Mouse (Mus musculus) midbrain, embryonic 12.5 days (tissue): ENCODE data around the gene 1700020N01Rik. TPM values are rescaled to one million over a fixed set of nuclear protein-coding genes. Genes with fewer than 3 reads are reported as not detected.

ENCODE experiments used
- ATAC-seq: fragments of 200-750 bp; cut with Nextera tagmentation; 2 replicates; pipeline ENCODE4 v1.8.0; 2017; ENCODE audit warnings: low read depth, moderate TSS enrichment, moderate library complexity; ENCODE audit not compliant: low FRiP score
- H3K27ac ChIP-seq: fragments of 300-500 bp; sonication (generic); replicated peaks from 2 replicates; pipeline ENCODE4 v1.5.1; 2016; ENCODE audit warnings: mild to moderate bottlenecking
- H3K27me3 ChIP-seq: fragments of 300-500 bp; sonication (generic); 2 replicates; pipeline ENCODE4 v1.6.1; 2016; ENCODE audit warnings: mild to moderate bottlenecking
- H3K36me3 ChIP-seq: fragments of 300-500 bp; sonication (generic); 2 replicates; pipeline ENCODE4 v1.6.1; 2016
- H3K4me1 ChIP-seq: fragments of 300-500 bp; sonication (generic); 2 replicates; pipeline ENCODE4 v1.6.1; 2016
- H3K4me2 ChIP-seq: fragments of 300-500 bp; sonication (generic); replicated peaks from 2 replicates; pipeline ENCODE4 v1.6.1; 2016; ENCODE audit warnings: mild to moderate bottlenecking, moderate library complexity
- H3K4me3 ChIP-seq: fragments of 300-500 bp; sonication (generic); 2 replicates; pipeline ENCODE4 v1.5.1; 2016; ENCODE audit warnings: mild to moderate bottlenecking
- H3K9ac ChIP-seq: fragments of 300-500 bp; sonication (generic); replicated peaks from 2 replicates; pipeline ENCODE4 v1.6.1; 2016; ENCODE audit warnings: mild to moderate bottlenecking, moderate library complexity
- H3K9me3 ChIP-seq: fragments of 300-500 bp; sonication (generic); 2 replicates; pipeline ENCODE4 v1.6.1; 2016; ENCODE audit warnings: mild to moderate bottlenecking
- WGBS: fragments of 180-500 bp; shearing (Covaris S2); methylation state at CpG from one replicate; pipeline ENCODE4 v1.1.7; 2016; 5-methylcytosine and 5-hydroxymethylcytosine counted together
- polyA plus RNA-seq: library from polyadenylated mRNA; unstranded; fragments of >200 nt; fragmentation: Nextera tagmentation; extraction: Ambion mirVana; gene quantifications from 2 replicates; pipeline ENCODE4 v1.2.1, GENCODE M21; 2016

Gene 1700020N01Rik
- not detected in 2 replicates for polyA plus RNA-seq

DNA sequence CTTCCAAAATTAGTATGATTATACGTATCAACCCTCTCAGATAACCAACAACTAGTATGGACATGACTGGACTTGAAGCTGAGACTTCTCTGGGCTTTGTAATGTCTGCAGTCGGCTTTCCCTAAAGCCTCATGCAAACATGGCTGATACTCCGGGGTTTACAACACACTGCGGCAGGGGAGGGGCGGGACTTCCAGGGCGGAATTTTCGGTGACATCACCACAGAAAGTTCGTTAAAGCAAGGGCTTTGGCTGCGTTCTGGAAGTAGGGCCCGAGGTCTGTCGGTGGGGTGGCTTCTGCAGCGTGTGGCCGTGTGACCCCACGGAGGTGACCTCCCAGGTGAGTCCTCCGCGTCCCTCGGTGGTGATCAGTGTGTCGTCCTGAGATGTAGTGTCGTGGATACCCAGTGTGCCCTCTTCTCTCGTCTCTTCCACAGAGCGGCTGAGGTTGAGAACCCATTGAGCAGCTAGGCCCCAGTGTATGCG lies at the start of gene 1700020N01Rik:
TSS of gene 1700020N01Rik (plus strand) at position 250 of the 485 bp plus-strand sequence.
- no peaks in the 10 kb centered on the region for H3K27me3 ChIP-seq
- H3K9me3 ChIP-seq: no peaks in the 10 kb centered on the region
- WGBS: 96% methylated on average over 22 of the region's 22 CpGs
- no peak for ATAC-seq
- no peak within 1 kb of the TSS for H3K9ac ChIP-seq
- H3K4me2 ChIP-seq: no peak within 1 kb of the TSS
- H3K4me1 ChIP-seq: no peaks in the 10 kb centered on the region
- H3K36me3 ChIP-seq: no peaks in the 10 kb centered on the region
- no peak within 1 kb of the TSS for H3K4me3 ChIP-seq
- H3K27ac ChIP-seq: no peak within 1 kb of the TSS

DNA sequence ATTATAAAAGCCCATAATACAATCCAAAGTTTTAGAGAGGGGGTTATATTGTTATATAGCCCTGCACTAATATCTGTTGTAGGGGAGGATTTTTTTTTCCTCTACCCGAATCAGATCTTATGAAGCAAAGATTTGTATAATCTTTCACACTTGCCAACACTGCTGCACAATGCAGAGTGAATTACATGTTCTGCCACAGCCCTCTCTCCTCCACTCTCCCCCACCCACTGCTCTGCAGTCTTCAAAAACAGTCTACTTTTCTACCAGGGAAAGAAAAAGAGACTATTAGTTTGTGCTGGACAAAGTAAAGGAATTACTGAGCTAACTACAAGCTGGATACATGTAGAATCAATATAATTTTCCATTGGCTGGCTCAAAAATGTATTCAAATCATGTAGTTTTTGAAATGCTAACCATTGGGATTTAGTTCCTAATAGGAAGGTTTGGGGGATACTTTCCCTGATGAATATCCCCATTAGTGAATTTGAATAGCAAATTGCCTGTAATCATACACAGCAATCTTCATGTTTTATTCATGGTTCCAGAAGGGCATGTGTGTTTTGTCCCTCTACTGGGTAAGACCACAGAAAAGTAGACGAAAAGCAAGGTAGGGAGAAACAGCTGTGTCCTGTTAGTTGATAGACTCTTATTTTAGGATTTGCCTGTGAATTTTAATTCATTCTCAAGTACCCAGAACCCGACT lies 49.2 kb upstream of the 1700020N01Rik start:
- Histone ChIP-seq H3K4me1 (peaks cover 12% of the 10 kb centered on the region; the same call in 1 of the 2 replicates), H3K4me3 (no peak overlapping the region), H3K36me3 (no peaks in the 10 kb centered on the region), H3K27me3 (no peaks in the 10 kb centered on the region), H3K27ac (no peak overlapping the region), H3K9me3 (no peaks in the 10 kb centered on the region), H3K4me2 (no peak overlapping the region), H3K9ac (no peak overlapping the region)
- WGBS: 49% methylated on average over 3 of the region's 3 CpGs
- no peak for ATAC-seq

DNA sequence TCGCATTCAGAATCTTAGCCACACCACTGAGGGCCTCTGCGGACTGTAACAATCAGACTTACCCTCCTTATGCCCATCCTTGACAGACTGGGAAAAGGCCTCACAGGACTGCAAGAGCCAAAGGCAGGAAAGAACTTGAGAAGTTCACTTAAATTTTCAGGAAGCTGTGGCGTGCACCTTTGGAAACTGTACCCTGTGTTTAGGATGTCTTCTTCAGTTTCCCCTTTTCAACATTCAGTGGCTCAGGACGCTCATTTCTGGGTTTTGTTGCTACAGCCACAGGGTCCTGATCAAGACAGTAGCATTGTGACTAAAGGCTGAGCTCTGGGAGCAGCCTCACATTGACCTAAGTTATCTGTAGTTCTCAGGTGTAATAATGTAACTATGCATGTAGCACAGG lies 48.2 kb upstream of the 1700020N01Rik start:
- H3K36me3 ChIP-seq: no peaks in the 10 kb centered on the region
- no peak overlapping the region for H3K27ac ChIP-seq
- H3K4me1 ChIP-seq: peaks cover 12% of the 10 kb centered on the region; the same call in 1 of the 2 replicates
- no peak overlapping the region for H3K9ac ChIP-seq
- H3K27me3 ChIP-seq: no peaks in the 10 kb centered on the region
- no peak for ATAC-seq
- H3K4me2 ChIP-seq: no peak overlapping the region
- WGBS: 86% methylated on average over 4 of the region's 4 CpGs
- H3K4me3 ChIP-seq: no peak overlapping the region
- no peaks in the 10 kb centered on the region for H3K9me3 ChIP-seq

DNA sequence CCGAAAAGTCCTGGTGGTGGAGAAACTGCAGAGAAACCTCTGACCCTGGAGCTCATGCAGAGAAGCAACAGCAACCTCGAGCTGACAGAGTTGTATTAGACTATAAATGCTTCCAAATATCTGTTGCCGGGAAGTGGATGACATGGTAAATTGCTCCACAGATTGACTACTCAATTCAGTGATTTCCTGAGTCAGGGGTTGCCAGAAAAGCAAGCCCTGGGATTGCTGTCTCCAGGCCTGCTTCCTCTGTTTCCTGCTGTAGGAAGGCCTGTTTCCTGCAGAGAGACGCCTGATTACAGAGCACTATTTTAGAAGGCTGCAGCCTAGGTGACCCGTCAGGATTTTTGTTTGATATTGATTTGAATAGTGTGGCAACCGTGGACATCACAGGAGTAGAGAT lies 47.5 kb upstream of the 1700020N01Rik start:
- Histone ChIP-seq H3K9me3 (no peaks in the 10 kb centered on the region), H3K27ac (no peak overlapping the region), H3K4me1 (peaks cover 12% of the 10 kb centered on the region; the same call in 1 of the 2 replicates), H3K4me2 (no peak overlapping the region), H3K27me3 (no peaks in the 10 kb centered on the region), H3K4me3 (no peak overlapping the region), H3K36me3 (no peaks in the 10 kb centered on the region), H3K9ac (no peak overlapping the region)
- no peak for ATAC-seq
- WGBS: 45% methylated on average over 6 of the region's 6 CpGs

DNA sequence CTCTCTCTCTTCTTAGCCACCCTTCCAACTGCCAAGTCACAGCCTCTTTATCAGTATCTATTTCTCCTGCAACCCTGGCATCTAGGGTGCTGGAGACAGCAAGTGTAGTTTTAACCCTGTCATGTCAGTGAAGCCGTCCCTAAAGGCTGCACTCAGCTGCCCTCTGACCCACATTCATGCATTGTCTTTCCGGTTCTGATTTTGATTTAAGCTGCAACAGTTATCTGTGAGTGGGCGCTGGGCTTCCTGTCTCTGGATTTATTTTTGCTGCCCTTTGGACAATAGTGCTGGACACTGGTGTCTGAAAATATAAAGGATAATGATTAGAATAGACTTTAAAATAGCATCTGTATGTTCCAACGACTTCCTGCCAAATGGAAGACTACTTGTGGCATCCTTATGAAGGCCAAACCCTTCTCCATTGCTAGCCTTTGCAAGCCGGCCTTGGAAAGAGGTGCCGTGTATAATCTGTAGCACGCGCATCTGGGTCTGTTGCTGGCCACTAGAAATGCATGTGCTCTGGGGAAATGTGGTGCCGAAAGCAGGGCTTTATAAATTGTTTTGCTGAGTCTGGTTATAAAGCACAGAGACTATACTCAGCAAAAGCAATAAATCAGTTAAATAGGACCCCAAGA lies 44.0 kb upstream of the 1700020N01Rik start:
- WGBS: 76% methylated on average over 9 of the region's 9 CpGs
- H3K4me3 ChIP-seq: no peak overlapping the region
- H3K4me2 ChIP-seq: no peak overlapping the region
- no peaks in the 10 kb centered on the region for H3K36me3 ChIP-seq
- peaks cover 7% of the 10 kb centered on the region; the same call in 1 of the 2 replicates for H3K4me1 ChIP-seq
- H3K27me3 ChIP-seq: no peaks in the 10 kb centered on the region
- H3K27ac ChIP-seq: no peak overlapping the region
- no peak overlapping the region for H3K9ac ChIP-seq
- ATAC-seq: no peak
- H3K9me3 ChIP-seq: no peaks in the 10 kb centered on the region

DNA sequence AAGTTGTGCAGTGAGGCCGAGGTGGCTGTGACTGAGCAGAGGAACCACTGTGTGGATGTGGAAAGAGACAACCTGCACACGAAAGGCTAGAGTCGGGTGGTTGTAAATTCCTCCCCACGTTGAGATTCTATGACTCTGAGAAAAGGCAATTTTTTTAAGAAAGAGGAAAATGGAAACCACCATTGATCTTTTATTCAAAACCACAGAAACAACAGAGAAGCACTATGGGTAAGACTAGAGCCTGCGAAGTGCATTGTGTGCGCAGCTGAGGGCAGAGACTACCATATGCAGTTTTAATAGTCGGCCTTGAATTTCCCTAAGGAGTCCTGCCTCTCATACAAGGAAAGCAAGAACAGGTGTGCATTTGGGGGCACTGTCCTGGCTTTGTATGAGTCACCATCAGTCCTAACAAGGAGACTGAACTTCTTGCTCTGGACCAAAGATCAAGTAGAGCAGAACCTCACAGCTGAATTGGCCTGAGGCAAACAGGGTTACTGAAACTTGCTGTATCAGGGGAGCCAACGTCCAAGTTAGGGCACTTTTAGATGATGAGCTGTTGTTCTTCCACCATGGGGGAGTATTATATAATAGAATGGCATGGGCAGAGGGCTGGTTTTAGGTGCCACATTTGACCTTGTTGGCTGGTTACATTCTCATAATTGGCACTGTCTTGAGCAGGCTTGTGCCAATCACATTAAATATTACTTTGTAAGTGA lies 39.8 kb upstream of the 1700020N01Rik start:
- H3K9ac ChIP-seq: no peak overlapping the region
- H3K27ac ChIP-seq: no peak overlapping the region
- no peaks in the 10 kb centered on the region for H3K9me3 ChIP-seq
- no peak overlapping the region for H3K4me2 ChIP-seq
- WGBS: 90% methylated on average over 8 of the region's 8 CpGs
- H3K36me3 ChIP-seq: no peaks in the 10 kb centered on the region
- H3K27me3 ChIP-seq: no peaks in the 10 kb centered on the region
- no peak overlapping the region for H3K4me3 ChIP-seq
- no peak for ATAC-seq
- no peaks in the 10 kb centered on the region for H3K4me1 ChIP-seq

DNA sequence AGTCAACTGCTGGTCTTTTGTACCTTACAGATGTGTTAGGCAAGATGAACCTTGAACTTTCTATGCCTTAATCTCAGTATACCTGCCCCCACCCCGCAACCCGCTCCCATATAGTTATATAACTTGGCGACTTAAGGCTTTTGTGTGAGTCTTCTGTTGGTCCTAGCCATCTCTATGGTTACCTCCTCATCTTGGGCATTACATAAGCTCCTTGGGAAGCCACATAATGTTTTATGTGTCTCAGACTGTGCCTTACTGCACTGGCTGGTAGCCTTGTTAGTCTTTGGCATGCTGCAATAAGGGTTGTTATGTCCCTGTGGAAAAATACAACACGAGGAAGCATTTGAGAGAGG lies 39.3 kb upstream of the 1700020N01Rik start:
- H3K27me3 ChIP-seq: no peaks in the 10 kb centered on the region
- 95% methylated on average over 4 of the region's 4 CpGs for WGBS
- no peak for ATAC-seq

DNA sequence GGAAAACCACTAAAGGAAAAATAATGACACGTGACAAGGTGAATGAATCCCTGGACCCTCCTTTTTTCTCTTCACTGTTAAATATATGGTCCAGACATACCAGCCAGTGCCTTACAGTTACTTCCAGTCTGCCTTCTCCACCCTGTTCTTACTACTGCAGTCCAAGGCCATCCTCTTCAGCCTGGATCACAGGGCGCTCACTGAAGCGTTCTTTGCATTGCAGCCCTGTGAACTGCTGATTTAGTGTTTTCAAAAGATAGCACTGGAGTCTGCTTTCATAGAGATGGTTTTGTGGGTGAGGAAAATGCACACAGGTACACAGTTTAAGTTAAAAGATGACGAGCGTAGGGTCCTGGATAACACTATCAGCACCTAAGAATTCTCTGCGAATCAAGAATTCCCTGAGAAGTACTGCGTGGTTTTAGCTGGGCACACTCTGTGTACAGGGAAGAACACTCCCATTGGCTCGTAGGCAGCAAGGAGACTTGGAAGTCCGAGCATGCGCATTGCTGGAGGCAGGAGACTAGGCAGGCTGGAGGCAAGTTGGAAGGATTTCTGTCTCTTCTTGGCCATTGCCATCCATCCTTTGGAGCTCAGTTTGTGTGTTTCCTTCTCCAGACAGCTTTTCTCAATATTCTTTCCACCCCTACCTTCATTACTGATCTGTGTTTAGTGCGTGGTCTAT lies 37.9 kb upstream of the 1700020N01Rik start:
- Histone ChIP-seq H3K27ac (no peak overlapping the region), H3K36me3 (no peaks in the 10 kb centered on the region), H3K4me3 (no peak overlapping the region), H3K9ac (no peak overlapping the region), H3K9me3 (no peaks in the 10 kb centered on the region), H3K4me2 (no peak overlapping the region), H3K4me1 (no peaks in the 10 kb centered on the region; the same call in 1 of the 2 replicates), H3K27me3 (no peaks in the 10 kb centered on the region)
- 80% methylated on average over 11 of the region's 11 CpGs for WGBS
- no peak for ATAC-seq

More for the DNA sequence above, 39.3 kb upstream of the 1700020N01Rik start:
- H3K9ac ChIP-seq: no peak overlapping the region
- H3K27ac ChIP-seq: no peak overlapping the region
- no peak overlapping the region for H3K4me2 ChIP-seq
- H3K4me3 ChIP-seq: no peak overlapping the region
- no peaks in the 10 kb centered on the region for H3K36me3 ChIP-seq
- no peaks in the 10 kb centered on the region for H3K9me3 ChIP-seq
- no peaks in the 10 kb centered on the region; the same call in 1 of the 2 replicates for H3K4me1 ChIP-seq

DNA sequence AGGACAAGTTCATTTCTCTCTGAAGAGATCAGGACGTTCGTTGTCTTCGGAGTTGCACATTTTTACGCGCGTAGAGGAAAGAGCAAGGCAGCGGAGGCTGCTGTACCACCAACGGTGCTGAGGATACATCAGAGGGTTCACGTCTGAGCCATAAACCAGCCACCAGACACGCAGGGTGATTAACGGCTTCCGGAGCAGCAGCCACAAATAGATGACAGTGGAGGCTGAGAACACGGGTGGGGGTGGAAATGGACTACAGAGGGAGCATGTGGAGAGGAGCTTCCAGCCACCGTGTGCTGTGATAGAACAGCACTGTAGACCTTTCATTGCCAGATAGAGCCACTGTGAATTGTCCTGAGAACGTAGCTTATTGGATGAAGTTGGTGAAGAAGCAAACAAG lies 33.2 kb upstream of the 1700020N01Rik start:
- H3K27me3 ChIP-seq: no peaks in the 10 kb centered on the region
- no peak overlapping the region for H3K4me3 ChIP-seq
- no peak overlapping the region for H3K27ac ChIP-seq
- H3K9ac ChIP-seq: no peak overlapping the region
- H3K36me3 ChIP-seq: no peaks in the 10 kb centered on the region
- H3K4me1 ChIP-seq: no peaks in the 10 kb centered on the region; the same call in 1 of the 2 replicates
- no peak for ATAC-seq
- H3K9me3 ChIP-seq: no peaks in the 10 kb centered on the region
- H3K4me2 ChIP-seq: no peak overlapping the region
- 85% methylated on average over 15 of the region's 15 CpGs for WGBS

DNA sequence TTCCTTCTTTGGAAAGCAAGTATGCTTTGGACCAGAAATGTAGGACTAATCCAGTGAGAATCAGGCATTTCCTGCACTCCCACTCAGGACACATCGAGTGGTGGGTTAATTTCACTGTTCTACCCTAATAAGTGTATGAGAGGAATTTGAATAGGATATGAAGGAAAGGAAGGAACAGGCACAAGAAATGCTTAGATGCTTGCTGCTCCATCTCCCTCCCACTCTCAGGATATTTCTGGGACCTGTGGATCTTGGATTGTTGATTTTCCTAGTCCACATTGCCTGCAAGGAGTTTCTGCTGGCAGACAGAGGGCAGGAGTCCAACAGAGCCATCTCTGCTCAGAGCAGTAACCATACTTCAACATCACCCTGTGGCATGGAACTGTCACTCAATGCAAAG lies 31.8 kb upstream of the 1700020N01Rik start:
- ATAC-seq: no peak
- Histone ChIP-seq H3K9me3 (no peaks in the 10 kb centered on the region), H3K27me3 (no peaks in the 10 kb centered on the region), H3K4me2 (no peak overlapping the region), H3K9ac (no peak overlapping the region), H3K4me1 (no peaks in the 10 kb centered on the region; the same call in 1 of the 2 replicates), H3K36me3 (no peaks in the 10 kb centered on the region), H3K27ac (no peak overlapping the region), H3K4me3 (no peak overlapping the region)
- WGBS: 79% methylated on average over 1 of the region's 1 CpGs

DNA sequence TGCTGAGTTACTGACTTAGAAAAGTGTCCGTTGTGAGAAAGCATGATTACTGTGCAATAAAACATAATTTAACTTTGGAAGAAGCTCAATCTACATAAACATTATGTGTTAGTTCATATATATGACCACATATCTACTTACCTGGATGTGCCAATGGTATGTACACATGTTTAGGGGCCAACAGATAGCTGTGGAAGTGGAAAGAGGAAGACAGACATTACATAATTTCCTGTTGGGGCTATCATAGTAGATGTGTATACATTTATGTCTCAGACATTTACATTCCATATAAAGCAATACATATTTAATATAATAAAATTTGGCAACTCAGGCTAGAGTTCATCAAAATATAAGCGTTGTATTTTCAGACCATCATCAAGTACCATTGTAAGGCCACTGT lies 29.5 kb upstream of the 1700020N01Rik start:
- Histone ChIP-seq H3K36me3 (no peaks in the 10 kb centered on the region), H3K4me3 (no peak overlapping the region), H3K27ac (no peak overlapping the region), H3K4me2 (no peak overlapping the region), H3K9me3 (no peaks in the 10 kb centered on the region), H3K27me3 (no peaks in the 10 kb centered on the region), H3K4me1 (no peaks in the 10 kb centered on the region; the same call in 1 of the 2 replicates), H3K9ac (no peak overlapping the region)
- WGBS: 92% methylated on average over 2 of the region's 2 CpGs
- ATAC-seq: no peak
